Comparison of ENCODE assay signal across 8 mouse cellular contexts in genomic region chr12:115892656-115893055, GRCm38 (mm10).
A peak's percentile ranks its signal among the peaks of the same experiment; 100 is the strongest.
DNase-seq lines count a peak whose midpoint lies in the region; ATAC-seq lines count a peak whose summit lies in the region.
"Not testable (repeated sequence)": the region's sequence is repeated elsewhere in the genome, so short reads cannot be mapped to it uniquely, and the experiment has no call there.

No protein-coding gene starts in this region.

- intact Hi-C loops in gastrocnemius, postnatal 14 days (cut with DNase I; ENCODE audit: low total_unique reads); left cerebral cortex, postnatal 4 days (cut with DNase I): not testable (repeated sequence)

- ATAC-seq in megakaryocyte progenitor cell, adult 5-6 weeks (replicated peaks; ENCODE audit: poor library complexity): 0 out of 2 replicates have a peak, but pooled peaks have one; percentile 37

- peak; percentile 9 for DNase-seq in adrenal gland, postnatal 14 days
- peak; percentile 6 for DNase-seq in cerebellum, adult 8-10 months
- peak; percentile 6 to 17 for DNase-seq in cerebellum, postnatal 36 days
- DNase-seq in gastrocnemius, postnatal 14 days: peak; percentile 4
- peak; percentile 33 for DNase-seq in kidney, postnatal 10 days
- DNase-seq in left cerebral cortex, postnatal 4 days: peak; percentile 20
- DNase-seq in urinary bladder, postnatal 14 days (ENCODE audit: low spot score): peak; percentile 3

Comparison
In these comparisons a context has a peak if more than half of its experiments do, and no peak if none do; other contexts are left out.
1. Peak in every context shown above with its lines: DNase-seq and ATAC-seq.